Mouse (Mus musculus): ENCODE results near the gene Wdr91.
A peak's percentile ranks its signal among the peaks of the same experiment; 100 is the strongest.

The Wdr91 gene

DNA sequence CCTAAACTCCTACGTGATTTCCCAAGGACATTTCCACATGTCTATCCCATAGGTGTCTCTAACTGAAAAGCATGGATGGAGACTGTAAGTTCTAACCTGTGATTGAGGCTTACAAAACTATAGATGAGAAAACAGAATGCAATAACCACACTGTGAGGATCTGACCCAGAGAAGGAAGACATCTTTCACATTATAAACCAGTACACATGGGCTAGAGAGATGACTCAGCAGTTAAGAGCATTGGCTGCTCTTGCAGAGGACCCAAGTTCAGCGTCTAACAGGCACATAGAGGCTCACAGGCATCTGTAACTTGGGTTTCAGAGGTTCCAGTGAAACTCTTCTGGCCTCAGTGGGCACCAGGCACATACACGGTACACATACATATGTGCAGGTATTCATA is 3.8 kb upstream of the Wdr91 start:
- DNase-seq, result no peak

DNA sequence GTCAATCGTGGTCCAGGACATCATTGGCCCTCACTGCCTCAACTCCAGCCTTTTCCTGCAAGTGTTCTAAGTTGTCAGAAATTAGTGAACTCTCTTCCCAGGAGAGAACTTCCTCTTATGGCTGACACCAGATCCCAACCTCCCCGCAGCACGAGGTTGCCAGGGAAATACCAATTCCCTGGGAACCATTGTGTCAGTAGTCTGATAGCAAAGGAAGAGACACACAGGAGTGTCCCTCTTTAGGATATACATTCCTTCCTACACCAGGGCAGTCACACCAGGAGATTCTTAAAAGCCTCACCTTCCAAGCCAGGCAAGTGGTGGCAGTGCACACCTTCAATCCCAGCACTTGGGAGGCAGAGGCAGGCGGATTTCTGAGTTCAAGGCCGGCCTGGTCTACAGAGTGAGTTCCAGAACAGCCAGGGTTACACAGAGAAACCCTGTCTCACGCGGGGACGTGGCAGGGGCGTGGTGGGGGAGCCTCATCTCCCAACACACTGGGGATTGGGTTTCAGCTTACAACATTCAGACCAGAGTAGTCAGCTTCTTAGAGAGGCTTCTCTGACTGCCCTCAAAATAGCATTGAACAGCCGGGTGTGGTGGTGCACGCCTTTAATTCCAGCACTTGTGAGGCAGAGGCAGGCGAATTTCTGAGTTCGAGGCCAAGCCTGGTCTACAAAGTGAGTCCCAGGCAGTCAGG is 2.8 kb upstream of the Wdr91 start:
- no peak for DNase-seq

DNA sequence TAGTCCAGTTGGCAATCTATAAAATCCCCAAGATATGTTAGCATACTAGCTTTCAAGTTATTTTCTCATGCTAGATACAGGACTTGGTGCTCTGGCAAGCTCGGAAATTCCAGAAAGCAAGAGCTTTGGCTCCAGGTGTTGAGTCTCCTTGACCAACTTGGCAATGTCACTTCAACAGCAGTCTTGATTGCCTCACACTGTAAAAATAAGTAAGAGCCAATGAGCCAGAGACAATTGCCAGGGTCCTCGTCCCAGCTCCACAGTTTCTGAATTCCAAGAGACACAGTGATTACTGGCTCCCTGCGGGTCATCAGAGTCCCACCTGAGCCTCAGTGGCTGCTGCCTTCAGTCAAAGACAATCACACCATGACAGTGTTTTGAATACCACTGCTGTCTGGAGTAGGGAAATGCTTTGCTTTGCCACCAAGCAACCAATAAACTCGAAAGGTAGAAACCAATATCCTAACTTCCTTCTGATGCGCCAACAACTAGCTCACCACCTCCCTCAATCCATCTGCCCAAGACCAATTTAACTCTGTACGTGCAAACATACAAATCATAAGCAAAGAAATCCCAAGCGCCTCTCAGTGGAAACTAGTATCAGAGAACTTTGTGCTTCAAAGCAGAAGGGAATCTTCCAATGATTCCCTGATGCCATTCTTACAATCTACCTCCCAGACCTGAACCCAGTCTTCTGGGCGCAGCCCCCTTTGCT is 888 bp downstream of the Wdr91 start:
- no peak for DNase-seq

DNA sequence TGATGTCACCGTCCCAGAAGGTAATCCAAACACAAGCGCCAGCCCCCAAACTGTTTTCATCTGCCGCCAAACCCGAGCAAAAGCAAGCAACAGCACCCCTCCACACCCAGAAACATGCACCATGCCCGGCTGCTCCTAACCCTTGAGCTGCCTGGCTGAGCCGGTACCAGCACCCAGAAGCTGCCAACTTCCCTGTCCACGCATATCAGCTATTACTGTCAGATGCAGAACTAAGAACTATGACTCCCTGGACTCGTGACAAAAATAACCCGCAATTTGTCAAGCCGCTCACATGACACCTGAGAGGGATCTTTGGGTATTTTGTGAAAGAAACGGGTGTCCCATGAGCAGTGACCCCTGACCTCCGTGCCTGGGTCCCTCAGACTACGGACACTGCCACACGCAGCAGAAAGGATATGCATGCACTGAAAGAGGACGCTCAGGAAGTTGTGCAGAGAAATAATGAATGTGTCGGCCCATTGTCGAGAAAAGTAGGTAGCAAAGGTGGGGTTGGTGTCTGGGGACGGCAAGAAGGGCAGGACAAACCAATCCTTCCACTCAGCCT is 2.9 kb downstream of the Wdr91 start:
- no peak for DNase-seq

DNA sequence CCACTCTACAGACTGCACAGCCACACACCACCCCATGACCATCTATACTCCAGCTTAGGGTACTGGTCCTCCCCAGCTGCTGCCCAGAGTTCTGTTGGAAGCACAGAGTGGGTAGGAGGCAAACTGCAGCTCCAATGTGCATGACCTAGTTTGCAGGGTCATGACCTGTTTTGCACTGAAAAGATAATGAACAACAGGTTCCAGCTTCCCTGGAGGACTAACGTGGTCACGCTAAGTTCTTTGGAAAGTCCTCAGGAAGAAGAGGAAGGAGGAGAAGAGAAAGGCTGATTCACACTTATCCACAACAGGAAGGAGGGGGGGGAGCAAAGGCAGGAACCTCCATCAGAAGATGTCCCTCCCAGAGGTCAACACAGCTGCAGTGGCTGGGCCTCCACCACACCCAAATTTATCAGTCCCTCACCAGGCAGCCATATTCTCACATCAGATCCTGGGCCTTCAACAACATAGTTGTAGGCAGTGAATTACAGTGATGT is 3.5 kb downstream of the Wdr91 start:
- DNase-seq, result no peak

DNA sequence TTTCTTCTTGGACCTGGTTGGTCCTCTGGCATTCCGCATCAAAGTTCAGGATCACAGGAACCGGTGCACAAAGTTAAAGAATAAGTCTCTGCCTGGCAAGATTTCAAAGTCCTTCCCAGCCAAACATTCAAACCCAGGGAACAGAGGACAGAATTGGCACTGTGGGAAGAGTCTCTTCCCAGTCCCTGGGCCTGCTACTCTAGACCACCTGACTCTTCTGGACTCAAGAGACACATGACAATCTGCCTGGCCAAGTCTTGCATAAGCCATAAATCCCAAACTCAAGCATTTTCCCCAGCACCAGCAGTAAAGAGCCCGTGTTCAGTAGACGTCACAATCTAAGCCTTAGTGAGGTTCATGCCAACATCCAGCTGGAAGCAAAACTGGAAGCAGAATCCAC is 4.0 kb downstream of the Wdr91 start:
- DNase-seq, result no peak

DNA sequence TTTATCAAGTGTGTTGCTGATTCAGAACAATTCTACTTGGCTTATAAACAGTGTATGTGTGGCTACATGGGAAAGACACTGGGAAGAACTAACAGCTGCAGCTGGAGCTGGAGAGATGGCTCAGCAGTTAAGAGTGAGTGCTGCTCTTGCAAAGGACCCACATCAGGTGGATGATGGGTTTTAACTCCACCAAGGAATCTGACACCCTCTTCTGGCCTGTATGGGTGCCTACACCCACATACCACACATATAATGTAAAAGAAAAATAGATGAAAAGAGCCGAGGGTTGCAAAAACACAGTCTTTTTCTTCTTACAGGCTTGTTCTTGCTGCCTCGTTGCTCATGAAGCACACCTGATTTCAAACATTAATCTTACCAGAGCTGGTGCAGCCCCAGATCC is 4.6 kb downstream of the Wdr91 start:
- DNase-seq, result no peak

DNA sequence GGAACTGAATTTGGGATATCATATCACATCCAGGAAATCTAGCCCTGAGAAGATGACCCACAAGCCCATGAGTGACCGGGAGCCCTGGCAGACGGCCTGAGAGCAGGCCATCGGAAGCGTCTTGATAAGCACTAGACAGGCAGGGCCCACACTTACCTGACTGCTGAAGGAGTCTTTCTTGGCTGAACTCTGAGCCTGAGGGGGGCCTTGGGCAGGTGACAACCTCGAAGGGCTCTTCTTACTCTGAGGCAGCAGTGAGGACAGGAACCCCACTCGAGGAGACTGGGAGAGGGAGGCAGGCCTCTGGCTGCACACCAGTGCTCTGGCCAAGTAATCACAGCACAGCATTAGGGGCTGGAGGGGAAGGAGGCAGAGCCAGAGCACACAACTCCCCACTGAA is 6.3 kb downstream of the Wdr91 start:
- no peak for DNase-seq

DNA sequence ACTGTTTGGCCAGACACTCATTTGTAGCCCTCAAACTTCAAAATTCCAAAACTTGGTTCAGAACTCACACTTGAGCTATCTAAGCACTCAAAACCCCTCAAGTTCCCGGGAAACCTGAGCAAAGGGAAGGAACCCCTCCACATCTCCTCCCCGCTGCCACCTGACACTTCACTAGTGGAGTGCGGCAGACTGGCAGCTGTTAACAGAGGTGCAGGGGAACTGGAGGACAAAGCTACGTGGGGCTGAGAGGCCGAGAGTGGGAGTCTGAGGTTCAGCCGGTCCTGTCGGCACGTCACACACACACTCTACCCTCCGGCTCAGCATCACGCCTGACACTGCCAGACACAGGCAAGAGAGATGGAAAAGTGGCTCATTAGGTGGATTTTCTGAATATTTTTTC is 6.8 kb downstream of the Wdr91 start:
- no peak for DNase-seq

DNA sequence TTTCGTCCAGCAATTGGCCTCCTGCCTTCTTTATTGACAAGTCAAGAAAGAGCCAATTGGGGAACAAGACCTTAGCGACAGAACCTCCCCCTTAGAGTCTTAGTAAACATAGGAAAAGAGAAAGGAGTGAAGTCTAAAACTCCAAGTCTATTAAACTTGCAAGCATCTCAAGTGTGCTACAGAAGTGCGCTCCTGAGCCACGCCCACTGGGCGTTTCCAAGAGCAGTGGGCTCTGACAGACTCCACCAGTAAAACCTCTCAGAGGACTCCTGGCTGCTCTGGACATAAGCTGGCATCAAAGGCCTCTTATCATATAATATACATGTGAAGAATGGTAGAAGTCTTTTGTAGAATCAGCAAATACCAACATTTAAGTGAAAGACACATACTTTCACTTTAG is 7.2 kb downstream of the Wdr91 start:
- DNase-seq, result no peak

DNA sequence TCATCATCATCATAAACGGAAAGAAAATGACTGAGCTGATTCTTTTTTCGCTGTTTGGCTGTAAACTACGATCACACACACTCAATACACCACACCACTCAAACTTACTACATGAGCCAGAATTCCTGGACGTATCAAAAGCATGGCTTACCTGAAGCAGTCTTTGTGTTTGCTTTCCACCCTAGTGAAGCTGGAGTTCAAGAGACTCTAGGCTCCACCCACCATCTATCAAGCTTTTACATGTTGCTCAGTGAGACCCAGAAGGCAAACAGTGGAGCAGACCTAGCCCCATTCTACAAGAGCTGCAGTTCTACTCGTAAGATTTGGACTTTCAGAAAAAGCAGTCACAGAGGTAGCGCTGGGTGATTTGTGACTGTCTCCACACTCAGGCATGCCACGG is 8.1 kb downstream of the Wdr91 start:
- no peak for DNase-seq

DNA sequence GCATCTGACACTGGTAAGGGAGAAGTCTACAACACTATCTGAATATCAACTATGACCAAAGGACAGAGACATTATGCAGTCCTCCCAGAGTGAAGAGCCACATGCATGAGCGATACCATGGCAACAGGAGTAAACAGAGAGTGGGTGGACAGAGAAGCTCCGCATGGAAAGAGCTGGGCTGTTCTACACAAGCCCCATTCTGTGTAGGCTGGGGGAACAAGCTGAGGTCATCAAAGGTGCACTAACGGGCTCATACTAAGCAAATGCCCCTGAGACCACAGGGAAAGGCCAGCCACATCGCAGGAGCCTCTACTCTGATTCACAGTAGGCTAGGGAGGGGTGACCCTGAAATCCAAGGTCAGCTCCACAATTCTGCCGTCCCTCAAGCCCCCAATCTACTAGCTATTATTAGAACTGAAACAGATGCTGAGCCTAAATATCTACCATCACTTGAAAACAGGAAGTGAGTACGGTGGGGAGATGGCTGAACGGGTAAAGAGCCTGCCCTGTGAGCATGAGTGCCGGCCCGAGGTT is 8.7 kb downstream of the Wdr91 start:
- DNase-seq, result no peak

DNA sequence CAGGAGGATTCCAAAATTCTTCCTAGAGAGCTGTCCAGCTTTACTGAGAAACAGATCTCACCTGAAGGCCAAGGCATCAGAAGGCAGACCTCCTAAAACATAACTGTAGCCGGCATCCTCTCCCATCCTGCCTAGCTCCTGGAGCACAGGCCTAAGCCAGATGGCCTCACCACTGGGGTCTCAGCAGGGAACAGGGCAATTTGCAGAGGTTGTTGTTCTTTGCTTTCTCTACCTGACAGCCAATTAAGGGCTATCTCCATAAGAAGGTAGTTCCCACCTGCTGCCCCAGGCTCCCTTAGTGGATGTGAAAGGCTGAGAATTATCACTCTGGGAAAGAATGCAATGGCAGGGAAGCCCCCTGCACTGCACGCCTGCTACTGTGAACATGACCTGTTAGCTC is 9.7 kb downstream of the Wdr91 start:
- peak; percentile 51 to 70 for DNase-seq

DNA sequence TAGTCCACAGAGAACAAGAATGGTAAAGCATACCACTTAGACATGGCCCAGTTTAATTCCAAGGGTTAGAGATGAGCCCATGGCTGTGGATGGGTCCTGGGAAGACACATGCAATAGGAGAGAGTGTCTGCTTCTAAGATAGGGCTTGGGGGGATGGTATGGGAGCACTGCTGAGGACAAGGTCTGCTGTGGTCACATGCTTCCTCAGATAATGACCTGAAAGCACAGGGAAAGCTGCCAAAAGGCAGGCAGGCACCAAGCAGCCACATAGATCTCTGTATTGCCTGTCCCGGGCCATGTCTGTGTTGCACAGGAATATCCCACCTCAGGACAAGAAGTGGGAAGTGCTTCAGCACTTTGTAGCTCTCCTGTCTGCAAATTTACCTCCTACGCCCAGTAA is 11.5 kb downstream of the Wdr91 start:
- DNase-seq, result no peak

DNA sequence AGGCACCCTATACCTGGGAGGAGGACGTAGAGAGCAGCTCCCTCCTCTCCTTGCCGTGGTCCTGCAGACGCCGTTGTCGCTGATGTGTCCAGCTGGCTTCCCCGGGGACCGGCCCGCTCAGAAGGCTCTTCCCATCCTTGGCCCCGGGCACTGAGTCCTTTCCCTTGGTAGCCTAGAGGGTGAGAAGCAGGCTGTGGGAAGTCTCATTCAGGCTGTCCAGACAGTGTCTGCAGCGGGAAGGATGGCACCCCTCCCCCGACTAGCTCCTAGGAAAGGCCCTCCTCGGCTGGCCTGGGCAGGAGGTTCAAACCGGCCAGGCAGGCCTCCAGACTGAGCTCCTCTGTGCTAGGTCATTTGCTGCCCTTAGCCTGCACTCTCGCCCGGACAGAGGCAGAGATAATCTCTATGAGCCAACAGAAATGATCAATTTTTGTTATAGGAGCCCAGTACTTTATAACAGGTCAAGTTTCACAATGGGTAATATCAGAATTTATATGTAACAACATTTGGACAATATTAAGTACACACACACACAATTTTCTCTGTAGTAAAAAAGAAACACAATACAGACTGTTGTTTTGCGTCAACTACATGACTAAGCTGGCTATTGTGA is 14.4 kb downstream of the Wdr91 start:
- no peak for DNase-seq

DNA sequence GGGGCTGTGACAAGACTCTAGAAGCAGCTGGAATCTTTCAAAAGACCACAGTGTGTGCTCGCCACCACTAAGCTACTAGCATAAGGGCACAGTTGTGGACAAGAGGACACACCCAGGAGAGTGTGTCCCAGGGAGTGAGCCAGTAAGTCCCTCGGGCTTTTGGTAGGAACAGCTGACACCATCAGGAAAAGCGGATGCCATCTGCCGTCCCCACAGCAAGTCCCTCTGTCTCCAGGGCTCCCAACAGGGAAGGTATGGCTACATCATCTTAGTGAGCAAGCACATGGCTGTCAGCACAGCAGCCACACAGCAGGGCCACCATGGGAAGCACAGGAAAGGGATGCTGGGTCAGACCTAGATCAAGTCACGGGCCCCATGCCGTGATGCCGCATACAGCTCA is 15.1 kb downstream of the Wdr91 start:
- no peak for DNase-seq

DNA sequence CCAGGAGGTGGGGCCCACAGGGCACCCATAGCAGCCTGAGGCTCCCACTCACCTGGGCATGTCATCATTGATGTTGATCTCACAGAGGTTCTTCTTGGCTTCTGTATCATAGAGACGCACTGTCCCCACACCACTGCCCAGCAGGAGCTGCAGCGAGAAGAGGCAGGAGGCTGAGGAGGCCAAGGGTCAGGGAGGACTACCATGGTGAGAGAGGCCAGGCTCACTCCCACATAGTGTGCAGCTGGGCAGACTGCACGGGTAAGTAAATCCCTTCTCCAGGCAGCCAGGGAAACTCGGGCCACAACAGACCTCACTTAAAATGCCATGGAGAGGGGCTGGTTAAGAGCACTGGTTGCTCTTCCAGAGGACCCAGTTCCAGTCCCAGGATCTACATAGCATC is 21.5 kb downstream of the Wdr91 start:
- DNase-seq, result no peak

DNA sequence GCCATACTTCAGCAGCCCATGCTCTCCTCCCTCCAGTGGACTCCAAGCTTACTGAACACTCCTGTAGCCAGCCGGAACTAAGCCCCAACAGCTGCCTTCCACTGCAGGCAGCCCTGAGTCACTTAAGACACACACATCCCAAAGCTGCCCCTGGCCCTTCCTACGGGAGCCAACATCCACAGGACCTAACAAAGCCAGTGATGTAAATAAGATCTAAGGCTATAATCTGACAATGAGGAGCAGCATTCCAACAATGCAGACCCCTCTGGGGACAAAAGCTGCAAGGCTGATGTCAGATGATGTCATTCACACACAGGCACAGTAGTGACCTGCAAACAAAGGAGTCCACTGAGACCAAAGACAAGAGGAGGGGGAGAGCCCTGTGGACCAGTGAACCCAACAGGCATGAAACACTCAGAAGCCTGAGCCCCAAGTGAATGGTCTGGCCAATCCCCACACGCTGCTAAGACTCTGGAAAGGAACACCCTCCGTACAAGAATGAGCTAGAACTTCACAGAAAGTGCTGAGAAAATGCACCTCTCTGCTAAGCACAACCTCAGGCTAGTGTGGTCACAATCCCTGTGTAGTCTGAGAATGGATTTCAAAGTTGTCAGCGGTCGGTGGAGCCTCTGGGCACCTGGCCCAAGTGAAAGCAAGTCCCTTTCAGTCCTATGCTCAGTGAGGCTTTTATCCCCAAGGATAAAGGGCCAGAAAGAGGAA is 23.4 kb downstream of the Wdr91 start:
- DNase-seq, result no peak

DNA sequence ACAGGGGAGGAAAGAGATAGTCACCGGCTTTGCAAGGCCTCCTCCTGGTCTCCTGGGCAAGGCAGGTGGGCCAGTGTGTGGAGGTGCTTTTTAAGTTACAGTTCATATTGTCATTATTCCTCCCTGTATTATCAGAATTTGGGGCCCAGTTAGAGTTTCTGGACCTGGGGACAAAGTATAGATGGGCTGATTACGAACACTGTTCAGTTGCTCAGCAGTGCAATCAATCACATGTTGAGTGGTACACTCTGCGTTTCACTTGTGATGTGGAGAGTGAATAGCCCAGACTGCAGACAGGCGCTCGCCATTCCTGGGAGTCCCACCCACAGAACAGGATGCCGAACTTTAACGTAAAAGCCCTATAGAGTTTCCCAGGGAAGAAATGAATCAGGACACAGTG is 26.0 kb downstream of the Wdr91 start:
- DNase-seq, result no peak

DNA sequence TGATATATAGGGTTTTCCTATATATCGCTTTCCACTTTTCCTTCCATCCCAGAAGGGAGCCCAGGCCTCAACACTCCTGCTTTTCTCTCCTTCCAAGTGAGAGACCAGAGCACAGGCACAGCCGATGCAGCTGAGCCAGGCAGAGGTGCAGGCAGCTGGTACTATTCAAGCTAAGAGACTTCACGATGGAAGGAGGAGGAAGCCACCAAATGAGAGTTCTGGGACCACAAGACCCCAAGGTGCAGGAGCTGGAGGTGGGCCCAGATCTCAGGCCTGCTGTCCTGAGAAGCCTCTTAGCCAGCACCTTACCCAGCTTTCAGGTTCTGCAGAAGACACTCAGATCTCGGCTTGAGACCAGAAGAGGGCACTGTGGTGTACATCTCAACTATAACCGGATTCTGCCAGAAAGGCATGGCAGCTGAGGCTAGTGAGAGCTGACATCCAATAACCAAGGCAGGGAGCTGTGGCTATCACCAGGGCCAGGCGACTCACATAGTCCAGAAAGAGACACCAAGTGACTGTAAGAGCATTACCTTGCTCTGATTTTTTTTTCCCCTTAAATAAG is 30.7 kb downstream of the Wdr91 start:
- peak; percentile 67 to 76 for DNase-seq

DNA sequence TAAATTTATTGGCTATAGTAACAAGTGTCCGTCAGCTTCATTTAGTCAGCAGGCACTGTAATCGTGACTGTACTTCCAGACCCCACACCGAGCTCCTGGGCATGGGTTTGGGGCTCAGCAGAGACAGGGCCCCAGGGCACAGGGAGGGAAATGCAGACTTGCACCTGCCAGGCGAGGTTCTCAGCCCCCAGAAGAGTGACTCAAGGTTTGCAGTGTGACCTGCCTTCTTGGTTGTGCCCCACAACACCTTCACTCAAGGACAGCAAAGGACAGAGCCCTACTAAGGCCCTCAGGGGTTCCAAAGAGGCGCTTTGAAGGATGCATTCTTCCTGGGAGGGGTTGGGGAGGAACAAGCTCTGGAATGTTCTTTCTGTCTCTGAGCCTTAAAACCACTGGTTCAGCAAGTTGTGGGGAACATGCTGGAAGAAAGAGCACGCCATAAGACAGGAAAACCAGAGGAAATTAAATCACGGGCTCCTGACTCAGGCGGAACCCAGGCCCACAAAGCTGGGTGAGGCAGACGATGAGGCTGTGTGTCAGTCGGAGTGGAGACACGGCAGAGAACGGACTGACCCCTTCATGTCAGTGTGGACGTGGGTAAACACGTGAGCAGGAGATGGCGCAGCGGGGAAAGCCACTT is 31.5 kb downstream of the Wdr91 start:
- peak in 1 of 2 experiments; percentile 14 for DNase-seq
